Mouse (Mus musculus): Measurements from ENCODE around the gene Gm3417. TPM values are rescaled to one million over a fixed set of nuclear protein-coding genes. Genes with fewer than 3 reads are reported as not detected.

Gene Gm3417
- not detected in 2 replicates for polyA plus RNA-seq (2012; rRNA removed; ENCODE audit: low replicate concordance)

GRCm38 (mm10) chr17:14978362-14979038 lies at the start of gene Gm3417, which contains the start of gene 9030025P20Rik:
Gm3417 (minus strand) TSS chr17:14978790.
9030025P20Rik (plus strand) TSS chr17:14978468.

GRCm38 (mm10) chr17:15009706-15010413 lies 31.3 kb upstream of the Gm3417 start, which contains the start of gene Gm3435:
Gm3435 (plus strand) TSS chr17:15010176.

GRCm38 (mm10) chr17:14960951-14961556 lies 17.5 kb downstream of the Gm3417 start, which contains the start of gene Phf10:
Phf10 (minus strand) TSS chr17:14961273.

GRCm38 (mm10) chr17:14943009-14943728 lies 35.4 kb downstream of the Gm3417 start, which contains the start of the genes Wdr27 and 1600012H06Rik:
Wdr27 (minus strand) TSS chr17:14943158.
1600012H06Rik (plus strand) TSS chr17:14943184.

Other genes with a start within 250 kb of the Gm3417 start
- gene Wdr27, start 35.6 kb downstream of the Gm3417 start, polyA plus RNA-seq (2012; rRNA removed; ENCODE audit: low replicate concordance): 4.4 and 4.8 TPM in 2 replicates
- 20.5 and 22.0 TPM in 2 replicates for gene 1600012H06Rik, start 35.6 kb downstream of the Gm3417 start, polyA plus RNA-seq (2012; rRNA removed; ENCODE audit: low replicate concordance)
- 23.7 and 29.2 TPM in 2 replicates for gene Phf10, start 17.5 kb downstream of the Gm3417 start, polyA plus RNA-seq (2012; rRNA removed; ENCODE audit: low replicate concordance)
- gene 9030025P20Rik, start 322 bp downstream of the Gm3417 start, polyA plus RNA-seq (2012; rRNA removed; ENCODE audit: low replicate concordance): 11.5 and 14.5 TPM in 2 replicates
- gene Gm3435, start 31.4 kb upstream of the Gm3417 start, polyA plus RNA-seq (2012; rRNA removed; ENCODE audit: low replicate concordance): 1.1 and 4.6 TPM in 2 replicates
- gene Ermard, start 62.4 kb upstream of the Gm3417 start, polyA plus RNA-seq (2012; rRNA removed; ENCODE audit: low replicate concordance): 52.1 and 61.0 TPM in 2 replicates
- gene Tcte3, start 62.7 kb upstream of the Gm3417 start, polyA plus RNA-seq (2012; rRNA removed; ENCODE audit: low replicate concordance): not detected in 2 replicates
- gene Gm3448, start 62.7 kb upstream of the Gm3417 start, polyA plus RNA-seq (2012; rRNA removed; ENCODE audit: low replicate concordance): 0.72 and 1.5 TPM in 2 replicates

Measured in subcutaneous adipose tissue, adult 2 months (tissue).